Mouse (Mus musculus) cerebellum, adult (tissue): ENCODE measurements around the gene Csrp1.

Experiments used
- ATAC-seq: cut with Nextera tagmentation; 2 replicates; pipeline ENCODE4 v1.9.2; 2017; ENCODE audit warnings: mild to moderate bottlenecking, moderate library complexity, mixed read lengths; ENCODE audit not compliant: insufficient number of reproducible peaks, low FRiP score, low TSS enrichment

Csrp1 gene

DNA sequence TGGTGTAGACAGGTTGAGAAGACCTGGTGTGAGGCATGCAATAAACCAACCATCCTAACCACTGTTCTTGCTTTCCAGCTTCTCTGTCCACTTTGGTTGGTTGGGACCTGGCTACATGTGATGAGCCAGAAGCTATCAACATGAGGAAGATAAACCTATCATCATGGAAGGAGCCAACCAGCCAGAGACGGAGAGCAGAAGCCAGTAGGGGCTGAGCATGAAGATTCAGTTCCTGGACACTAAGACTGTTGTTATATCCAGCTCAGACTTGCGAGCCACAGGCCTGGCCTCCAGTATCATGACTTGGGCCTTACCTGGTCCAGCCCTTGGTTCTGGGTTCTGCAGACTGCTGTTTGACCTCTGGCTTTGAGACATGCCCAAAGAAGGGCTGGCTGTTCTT, 48.5 kb downstream of the Csrp1 start:
- no peak for ATAC-seq

GRCm38 (mm10) chr1:135770237-135770636, 50.4 kb downstream of the Csrp1 start:
- no peak for ATAC-seq

DNA sequence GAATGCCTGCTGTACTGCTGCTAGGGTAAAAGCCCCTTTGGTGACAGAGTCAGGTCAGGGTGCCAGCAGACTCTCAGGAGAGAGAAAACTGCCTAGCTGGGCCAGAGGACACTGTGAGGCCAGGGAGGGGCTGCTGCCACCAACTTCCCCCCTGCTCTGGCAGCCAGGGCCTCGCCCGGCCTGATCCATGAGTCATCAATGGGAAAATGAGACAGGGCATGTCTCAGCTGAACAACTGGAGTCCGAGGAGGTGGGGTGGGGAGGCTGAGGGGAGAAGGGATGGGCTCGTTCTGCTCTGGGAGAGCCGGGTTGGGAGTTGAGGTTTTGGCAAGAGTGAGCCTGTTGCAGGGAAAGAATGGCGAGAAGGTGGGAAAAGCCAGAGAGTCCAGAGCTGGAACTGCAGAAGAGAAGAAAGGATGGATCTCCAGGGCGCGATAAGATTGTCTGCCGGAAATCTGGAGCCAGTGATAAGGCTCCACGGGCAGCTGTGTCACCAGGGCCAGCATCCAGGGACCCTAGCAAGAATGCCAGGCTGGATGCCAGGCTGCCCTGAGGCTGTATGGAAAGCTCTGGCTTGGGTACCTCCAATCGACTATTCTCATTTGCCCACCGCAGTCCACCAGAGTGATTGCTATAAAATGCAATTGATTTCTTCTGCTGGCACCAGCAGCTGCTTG, 51.2 kb downstream of the Csrp1 start:
- ATAC-seq, result no peak

GRCm38 (mm10) chr1:135771573-135771970, 51.7 kb downstream of the Csrp1 start:
- no peak for ATAC-seq

GRCm38 (mm10) chr1:135776596-135776995, 56.7 kb downstream of the Csrp1 start:
- no peak for ATAC-seq

DNA sequence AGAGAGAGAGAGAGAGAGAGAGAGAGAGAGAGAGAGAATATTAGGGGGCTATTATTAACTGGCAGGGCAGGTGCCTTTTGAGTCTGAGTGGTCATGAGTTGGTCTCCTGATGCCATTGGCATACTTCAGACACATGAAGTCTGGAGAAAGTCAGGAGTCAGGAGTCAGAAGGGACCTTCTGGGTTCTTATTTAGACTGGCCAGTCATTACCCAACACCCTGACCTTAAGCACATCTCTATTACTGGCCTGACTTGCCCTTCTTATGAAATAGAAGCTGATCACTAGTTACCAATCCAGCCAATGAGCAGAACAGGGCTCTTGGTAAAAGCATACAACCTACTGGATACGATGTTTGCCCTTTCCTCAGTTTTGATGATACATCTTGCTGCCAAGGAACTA, 57.2 kb downstream of the Csrp1 start:
- ATAC-seq, result no peak

DNA sequence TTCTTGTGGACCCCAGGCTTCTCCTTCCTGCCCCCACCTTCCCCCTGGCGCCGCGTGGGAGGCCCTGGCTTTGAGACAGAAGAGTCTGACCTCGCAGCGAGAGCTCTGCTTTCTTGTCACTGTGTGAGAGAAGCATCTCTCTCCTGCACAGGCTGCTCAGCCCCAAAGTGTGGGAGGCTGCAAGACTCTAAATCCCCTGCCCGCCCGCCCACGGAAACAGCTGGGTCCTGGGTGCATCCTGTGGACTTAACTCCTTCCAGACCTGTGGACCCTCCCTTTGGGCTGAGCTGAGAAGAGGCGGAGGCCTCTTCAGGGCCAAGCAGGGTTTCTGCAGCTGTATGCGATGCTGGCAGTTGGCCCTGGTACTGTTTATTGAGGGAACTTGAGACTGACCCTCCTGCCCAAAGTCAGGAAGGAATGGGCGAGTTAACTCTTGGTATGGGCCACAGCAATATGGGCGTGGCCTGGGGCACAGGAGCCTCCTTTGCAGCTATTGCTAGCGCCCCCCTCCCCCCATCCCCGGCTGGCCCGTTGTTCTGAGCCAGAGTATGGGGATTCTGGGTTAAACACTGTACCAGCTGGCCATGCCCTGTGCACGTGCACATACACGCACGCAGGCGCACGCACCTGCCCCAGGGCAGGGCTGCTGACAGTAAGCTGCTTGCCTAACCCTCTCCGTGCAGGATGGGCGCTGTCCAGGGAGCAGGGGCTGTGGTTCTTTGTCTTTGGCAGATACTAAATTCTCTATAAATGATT, 59.1 kb downstream of the Csrp1 start, which contains the start of gene Tnni1:
Gene Tnni1 (plus strand): TSS at position 655 of the 756 bp plus-strand sequence.
- ATAC-seq, result no peak

GRCm38 (mm10) chr1:135780649-135781048, 60.8 kb downstream of the Csrp1 start:
- no peak for ATAC-seq

GRCm38 (mm10) chr1:135781220-135781619, 61.4 kb downstream of the Csrp1 start:
- peak; percentile 54 for ATAC-seq

- ATAC-seq, result no peak
Measured at GRCm38 (mm10) chr1:135782816-135783215, 63.0 kb downstream of the Csrp1 start.

DNA sequence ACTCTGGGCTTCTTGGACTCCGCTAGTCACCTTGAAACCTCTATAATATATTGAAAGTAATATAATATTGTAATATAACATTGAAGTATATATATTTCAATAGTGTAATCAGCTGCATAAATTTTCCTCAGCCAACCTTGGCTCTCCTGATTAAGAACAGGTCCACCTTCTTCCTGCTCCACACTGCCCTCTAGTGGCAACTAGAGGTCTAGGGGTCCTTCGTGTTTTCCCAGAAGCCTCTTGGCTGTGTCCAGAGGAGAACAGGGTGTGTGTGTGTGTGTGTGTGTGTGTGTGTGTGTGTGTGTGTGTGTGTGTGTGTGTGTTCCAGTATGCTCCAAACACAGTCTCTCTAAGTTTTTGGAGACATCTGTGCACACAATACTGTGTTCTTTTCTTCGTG, 67.9 kb downstream of the Csrp1 start:
- ATAC-seq, result no peak

DNA sequence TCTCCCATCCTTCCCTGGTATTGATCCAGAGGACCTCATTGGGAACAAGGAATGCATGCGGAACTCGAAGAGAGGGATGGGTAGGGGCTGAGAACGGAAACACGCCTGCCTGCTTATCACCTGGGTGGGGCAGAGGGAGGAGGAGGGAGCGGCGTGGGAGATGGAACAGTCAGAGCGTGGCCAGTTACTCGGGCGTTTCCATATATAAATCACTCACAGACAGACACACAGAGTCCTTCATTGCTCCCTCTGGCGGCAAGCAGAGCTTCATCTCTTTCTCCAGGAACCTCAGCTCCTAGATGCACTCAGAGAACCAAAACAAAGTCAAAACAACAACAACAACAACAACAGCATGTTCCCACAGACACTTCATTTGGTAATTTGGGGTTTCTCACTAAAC, 68.8 kb downstream of the Csrp1 start:
- no peak for ATAC-seq

DNA sequence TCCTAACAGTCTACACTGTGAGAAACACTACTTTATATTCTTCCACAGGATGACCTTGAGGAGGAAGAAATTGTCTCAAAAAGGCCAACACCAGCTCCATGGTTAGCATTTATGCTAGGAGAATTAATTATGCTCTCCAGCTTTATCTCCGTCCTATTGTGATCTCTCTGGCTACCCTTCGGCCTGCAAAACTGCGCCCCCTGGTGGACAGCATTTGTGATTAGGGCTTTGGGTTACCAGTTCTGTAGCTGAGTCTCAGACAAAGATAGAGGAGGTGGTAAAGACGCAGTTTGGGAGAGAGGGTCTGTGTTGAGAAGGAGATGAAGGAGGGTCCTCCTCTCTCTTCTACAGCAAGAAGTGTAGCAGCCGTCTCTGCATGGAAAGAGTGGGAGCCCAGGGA, 70.0 kb downstream of the Csrp1 start:
- ATAC-seq, result no peak

DNA sequence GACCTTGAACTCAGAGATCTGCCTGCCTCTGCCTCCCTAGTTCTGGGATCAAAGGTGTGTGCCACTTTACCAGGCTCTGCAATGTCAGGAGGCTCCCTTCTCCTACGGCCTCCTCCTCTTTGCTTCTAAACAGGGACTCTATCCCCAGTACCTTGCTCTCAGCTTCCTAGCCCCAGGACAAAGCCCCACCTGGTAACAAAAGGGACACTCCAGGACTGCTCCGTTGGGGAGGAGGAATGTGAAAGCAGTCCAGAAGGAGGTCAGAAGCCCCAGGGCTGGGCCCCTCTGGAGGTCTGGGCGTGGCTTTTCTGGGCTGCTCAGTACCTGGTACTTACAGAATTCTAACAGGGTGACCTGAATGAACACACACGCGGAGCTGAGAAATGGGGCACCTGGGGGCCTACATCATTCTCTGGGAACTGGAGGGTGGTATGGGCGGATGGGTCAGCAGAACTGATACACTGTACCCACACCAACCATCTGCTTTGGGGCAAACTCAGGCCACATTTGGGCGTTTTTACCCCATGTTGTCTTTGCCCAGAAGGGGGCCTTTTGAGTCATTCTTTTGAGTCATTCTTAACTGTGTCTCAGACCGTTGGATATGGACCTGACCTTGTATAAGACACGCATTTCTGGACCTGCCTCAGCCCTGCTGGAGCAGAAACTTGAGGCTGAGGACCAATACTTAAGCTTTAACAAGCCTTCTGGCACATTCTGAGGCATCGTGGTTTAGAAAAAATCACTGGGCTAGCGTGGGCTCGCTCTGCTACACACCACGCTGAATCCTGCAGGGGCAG, 72.5 kb downstream of the Csrp1 start:
- ATAC-seq, result no peak

- no peak for ATAC-seq
Measured at GRCm38 (mm10) chr1:135793370-135794215, 73.7 kb downstream of the Csrp1 start.

- ATAC-seq, result no peak
Measured at GRCm38 (mm10) chr1:135794216-135795134, 74.6 kb downstream of the Csrp1 start.

GRCm38 (mm10) chr1:135798492-135798891, 78.6 kb downstream of the Csrp1 start:
- ATAC-seq, result no peak

GRCm38 (mm10) chr1:135799109-135799627, 79.3 kb downstream of the Csrp1 start:
- ATAC-seq, result no peak
